Mouse (Mus musculus): ENCODE measurements at regions not wholly inside any gene's neighbourhood (a gene's known extent, or its start where the extent isn't known, plus 50 kb on each side); places are given as distances from the start of the nearest gene placed in this dataset. TPM values are rescaled to one million over a fixed set of nuclear protein-coding genes. Genes with fewer than 3 reads are reported as not detected.

DNA sequence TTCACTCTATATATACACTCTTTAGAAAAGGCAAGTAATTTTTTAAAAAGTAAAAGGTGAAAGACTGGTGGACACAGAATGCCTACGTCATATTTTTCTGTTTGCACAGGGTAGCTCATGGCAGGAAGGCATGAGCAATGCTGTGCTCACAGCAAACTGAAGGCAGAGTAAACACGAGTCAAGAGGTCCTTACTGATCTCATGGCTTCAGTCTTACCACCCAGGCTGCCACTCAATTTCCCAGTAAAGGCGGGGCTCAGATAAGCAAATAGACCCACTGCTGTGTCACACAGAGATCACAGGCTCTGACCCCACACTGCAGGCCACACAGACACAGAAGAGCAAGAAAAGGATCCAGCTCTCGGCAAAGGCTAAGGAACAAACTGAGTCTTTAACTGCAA lies 65.5 kb upstream of the Sema3e start:
- ATAC-seq (no peak), DNase-seq (ENCODE audit: low spot score) (no peak)
- WGBS, result 60% methylated on average over 4 of the region's 4 CpGs
- Histone ChIP-seq H3K27ac (ENCODE audit: low read depth, low read length) (no peak overlapping the region), H3K4me1 (ENCODE audit: control insufficient read depth, insufficient read depth, low read length) (no peaks in the 10 kb centered on the region), H3K9me3 (replicated peaks; ENCODE audit: control insufficient read depth, low read length) (no peaks in the 10 kb centered on the region), H3K4me3 (ENCODE audit: low read depth, low read length) (no peak overlapping the region), H3K27me3 (replicated peaks; ENCODE audit: control insufficient read depth, insufficient read depth, low read length) (no peaks in the 10 kb centered on the region), H3K36me3 (ENCODE audit: control insufficient read depth, insufficient read depth, low read length) (no peaks in the 10 kb centered on the region), H3K4me2 (ENCODE audit: low read length) (no peak overlapping the region), H3K9ac (ENCODE audit: low read length) (no peak overlapping the region)

DNA sequence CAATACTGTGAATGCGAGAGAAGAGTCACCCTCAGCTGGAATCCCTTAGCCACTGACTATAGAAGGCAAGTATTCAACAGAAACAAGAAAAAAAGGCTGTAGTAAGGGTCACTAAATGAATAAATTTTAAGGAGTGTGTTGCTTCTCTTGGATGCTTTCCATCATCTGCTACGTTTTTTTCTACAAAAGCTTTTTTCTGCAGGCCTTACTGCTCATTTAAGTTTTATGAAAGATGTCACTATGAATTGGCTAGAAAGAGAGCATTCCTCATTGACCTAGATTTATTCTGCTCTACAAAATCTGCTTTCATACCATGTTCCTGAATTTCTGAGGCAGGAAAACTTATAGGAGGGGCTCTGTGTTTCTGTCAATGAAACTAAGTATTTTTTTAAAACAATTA lies 59.2 kb upstream of the Sema3e start:
- no peaks in the 10 kb centered on the region for H3K9me3 ChIP-seq (replicated peaks; ENCODE audit: control insufficient read depth, low read length)
- 65% methylated on average over 2 of the region's 2 CpGs for WGBS
- no peak overlapping the region for H3K9ac ChIP-seq (ENCODE audit: low read length)
- H3K4me2 ChIP-seq (ENCODE audit: low read length), result no peak overlapping the region
- H3K4me1 ChIP-seq (ENCODE audit: control insufficient read depth, insufficient read depth, low read length), result no peaks in the 10 kb centered on the region
- no peaks in the 10 kb centered on the region for H3K27me3 ChIP-seq (replicated peaks; ENCODE audit: control insufficient read depth, insufficient read depth, low read length)
- ATAC-seq, result no peak
- no peak overlapping the region for H3K27ac ChIP-seq (ENCODE audit: low read depth, low read length)
- no peaks in the 10 kb centered on the region for H3K36me3 ChIP-seq (ENCODE audit: control insufficient read depth, insufficient read depth, low read length)
- DNase-seq (ENCODE audit: low spot score), result no peak
- H3K4me3 ChIP-seq (ENCODE audit: low read depth, low read length), result no peak overlapping the region

DNA sequence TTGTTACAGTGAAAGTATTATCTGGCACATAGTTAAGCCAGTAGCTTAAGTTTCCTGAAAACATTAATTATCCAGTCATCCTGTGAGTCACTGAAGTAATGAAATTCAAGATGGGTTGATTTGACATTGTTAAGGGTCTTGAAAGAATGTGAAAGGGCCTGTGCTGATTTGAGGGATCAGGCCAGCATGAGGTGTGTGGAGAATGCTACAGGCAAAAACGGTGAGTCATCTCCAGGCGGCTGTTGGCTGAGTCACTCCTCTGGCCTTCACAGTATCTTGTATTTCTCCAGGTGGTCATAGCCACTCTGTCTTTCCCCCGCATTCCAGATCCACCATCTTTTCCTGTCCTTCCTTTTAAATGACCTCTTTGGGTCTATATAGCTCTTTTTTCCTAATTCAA lies 50.4 kb upstream of the Sema3e start:
- no peak for ATAC-seq
- 68% methylated on average over 3 of the region's 3 CpGs for whole genome bisulfite sequencing
- no peak overlapping the region for H3K4me2 ChIP-seq (ENCODE audit: low read length)
- H3K27me3 ChIP-seq (replicated peaks; ENCODE audit: control insufficient read depth, insufficient read depth, low read length), result no peaks in the 10 kb centered on the region
- H3K27ac ChIP-seq (ENCODE audit: low read depth, low read length), result no peak overlapping the region
- no peak for DNase-seq (ENCODE audit: low spot score)
- no peaks in the 10 kb centered on the region for H3K4me1 ChIP-seq (ENCODE audit: control insufficient read depth, insufficient read depth, low read length)
- no peaks in the 10 kb centered on the region for H3K36me3 ChIP-seq (ENCODE audit: control insufficient read depth, insufficient read depth, low read length)
- no peaks in the 10 kb centered on the region for H3K9me3 ChIP-seq (replicated peaks; ENCODE audit: control insufficient read depth, low read length)
- no peak overlapping the region for H3K9ac ChIP-seq (ENCODE audit: low read length)
- H3K4me3 ChIP-seq (ENCODE audit: low read depth, low read length), result no peak overlapping the region

Small RNA genes in the stretch of these regions (microRNA-seq; reads per million reads assigned to microRNA genes)
- gene Gm24054, result not detected
